Mouse (Mus musculus) gastrocnemius, postnatal 25 days (tissue): ENCODE results near the gene Zfp42. TPM values are rescaled to one million over a fixed set of nuclear protein-coding genes. Genes with fewer than 3 reads are reported as not detected.
"Not testable (repeated sequence)": the region's sequence is repeated elsewhere in the genome, so short reads cannot be mapped to it uniquely, and the experiment has no call there.

Experiments
- DNase-seq: peaks from one replicate; pipeline ENCODE4 v3.0.0; 2022
- long read RNA-seq, 2 experiments: library from polyadenylated mRNA; stranded (forward); transcript quantifications; one replicate each; pipeline ENCODE4 v2.0.0; 2021
- total RNA-seq, 2 experiments: library from RNA; stranded (reverse); gene quantifications; 1 replicate in 1 of 2; 2 replicates in 1 of 2; pipeline ENCODE4 v1.2.3; 2021

Gene Zfp42
- not detected for total RNA-seq
- long read RNA-seq, experiment 1: 0 reads
- long read RNA-seq, experiment 2: 0 reads

DNA sequence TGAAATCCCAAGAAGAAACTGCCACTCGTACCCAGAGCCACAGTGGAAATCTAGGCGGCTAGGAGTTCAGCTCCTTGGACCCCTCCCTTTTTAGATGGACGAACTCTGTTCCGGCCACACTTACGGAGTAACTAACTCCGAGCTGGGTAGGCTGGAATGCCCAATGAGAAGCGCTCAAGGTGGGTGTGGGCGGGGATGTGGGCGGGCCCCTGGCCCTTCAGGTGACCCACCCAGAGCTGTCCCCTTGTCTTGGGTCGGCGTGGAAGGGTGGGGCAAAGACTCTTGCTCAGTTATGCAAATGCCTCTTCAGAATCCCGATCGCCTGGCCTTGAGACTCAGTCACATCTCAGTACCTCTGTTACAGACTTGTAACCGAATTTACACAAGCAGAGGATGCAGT, at the start of gene Zfp42:
Gene Zfp42, minus strand, starts transcription at position 85 of the 400 bp plus-strand sequence.
- DNase-seq: no peak

DNA sequence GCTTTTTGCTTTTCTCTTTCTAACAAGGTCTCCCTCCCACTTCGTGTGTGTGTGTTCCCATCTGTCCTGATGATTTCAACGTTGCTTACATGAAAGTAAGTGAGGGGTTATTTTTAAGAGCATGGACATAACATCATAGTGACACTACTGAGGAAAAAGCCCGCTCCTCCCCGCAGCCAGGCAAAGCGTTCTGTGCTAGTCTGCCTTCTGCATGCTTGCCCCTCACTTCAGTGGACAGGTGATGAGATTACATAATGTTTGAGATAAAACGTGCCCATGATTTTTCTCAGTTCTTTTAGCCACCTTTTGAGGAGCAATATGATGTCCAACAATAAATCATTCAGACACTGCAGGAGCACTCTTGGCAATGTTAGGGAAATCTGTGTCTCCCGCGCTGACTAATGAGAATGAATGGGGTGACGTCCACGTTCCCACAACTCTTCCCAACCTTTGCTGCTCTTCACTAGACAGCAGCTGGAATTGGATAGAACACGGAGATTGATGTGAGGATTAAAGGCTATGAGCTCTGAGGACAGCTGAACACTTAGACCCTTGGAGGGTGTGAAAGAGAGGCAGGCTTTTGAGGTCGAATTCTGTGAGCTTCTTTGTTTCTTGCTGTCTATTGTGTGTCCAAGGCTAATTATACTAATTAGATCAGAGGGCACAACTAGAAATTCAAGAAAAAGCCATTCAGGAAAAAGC, 49.4 kb upstream of the Zfp42 start:
- no peak for DNase-seq

GRCm38 (mm10) chr8:43352241-43352640, 45.5 kb upstream of the Zfp42 start:
- not testable (repeated sequence) for DNase-seq

DNA sequence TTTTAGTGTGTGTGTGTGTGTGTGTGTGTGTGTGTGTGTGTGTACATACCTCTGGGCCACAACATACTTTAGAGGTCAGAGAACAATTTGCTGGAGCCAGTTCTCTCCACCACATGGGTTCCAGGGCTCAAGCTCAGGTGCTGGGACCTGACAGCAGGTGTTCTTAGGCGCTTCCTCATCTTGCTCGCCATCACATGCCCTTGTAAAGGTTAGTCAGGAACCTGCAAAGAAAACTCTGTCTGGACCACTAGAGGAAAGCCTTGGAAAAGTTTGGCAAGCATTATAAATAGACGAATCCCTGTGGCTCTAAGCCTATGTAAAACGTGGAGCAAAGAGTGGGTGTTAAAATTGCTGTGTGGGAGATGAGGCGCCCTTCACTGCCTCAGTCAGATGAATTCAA, 31.8 kb upstream of the Zfp42 start:
- no peak for DNase-seq

- DNase-seq: no peak
These were observed 26.7 kb upstream of the Zfp42 start for GRCm38 (mm10) chr8:43333465-43333864.

DNA sequence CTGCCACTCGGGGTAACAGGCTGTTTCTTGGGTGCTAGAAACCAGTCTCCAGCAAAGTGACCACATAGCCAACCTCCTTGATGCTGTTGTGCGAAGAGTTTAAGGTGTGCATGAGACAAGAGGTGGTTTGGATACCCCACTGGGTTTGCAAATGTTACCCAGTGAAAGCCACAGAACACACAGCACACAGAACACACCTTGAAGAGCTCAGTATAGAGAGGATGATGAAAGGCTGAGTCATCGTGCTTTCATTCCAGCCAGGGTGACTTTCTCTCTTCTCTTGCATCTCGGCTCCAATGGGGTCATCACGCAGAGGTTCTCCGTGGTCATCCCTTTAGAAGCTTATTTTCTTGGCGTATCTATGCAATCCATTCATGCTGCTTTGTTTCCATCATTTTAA, 24.9 kb upstream of the Zfp42 start:
- DNase-seq: no peak

DNA sequence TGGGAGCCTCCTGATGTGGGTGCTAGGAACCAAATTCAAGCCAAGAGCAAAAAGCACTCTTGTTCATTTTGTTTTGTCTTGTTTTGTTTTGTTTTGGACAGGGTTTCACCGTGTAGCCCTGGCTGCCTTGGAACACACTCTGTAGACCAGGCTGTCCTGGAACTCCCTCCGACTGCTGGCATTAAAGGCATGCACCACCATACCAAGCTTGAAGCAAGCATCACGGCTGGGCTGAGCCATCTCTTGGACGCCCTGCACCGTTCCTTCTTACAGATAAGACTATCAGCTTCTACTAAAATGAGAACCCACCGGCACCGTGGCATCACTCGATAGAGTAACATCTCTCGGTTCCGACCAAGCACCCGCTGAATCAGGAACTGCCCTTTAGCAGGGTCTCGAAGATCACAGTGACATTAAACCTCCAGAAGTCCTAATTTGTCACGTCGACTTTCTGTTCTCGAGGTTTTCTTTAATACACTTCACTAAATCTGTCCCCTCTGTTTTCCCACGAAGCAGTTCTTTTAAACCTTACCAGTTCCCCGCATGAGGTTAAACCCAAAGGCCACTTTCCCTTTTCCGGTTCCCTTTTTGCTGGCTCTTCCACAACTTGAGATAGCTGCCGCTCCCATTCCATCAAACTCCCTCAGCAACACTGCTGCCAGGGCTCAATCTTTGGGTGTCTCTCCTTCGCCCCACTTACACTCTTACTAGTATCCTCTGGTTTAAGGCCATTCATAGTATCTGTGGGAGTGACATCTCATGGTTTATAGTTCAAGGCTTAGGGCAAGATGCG, 23.3 kb upstream of the Zfp42 start:
- DNase-seq: no peak

DNA sequence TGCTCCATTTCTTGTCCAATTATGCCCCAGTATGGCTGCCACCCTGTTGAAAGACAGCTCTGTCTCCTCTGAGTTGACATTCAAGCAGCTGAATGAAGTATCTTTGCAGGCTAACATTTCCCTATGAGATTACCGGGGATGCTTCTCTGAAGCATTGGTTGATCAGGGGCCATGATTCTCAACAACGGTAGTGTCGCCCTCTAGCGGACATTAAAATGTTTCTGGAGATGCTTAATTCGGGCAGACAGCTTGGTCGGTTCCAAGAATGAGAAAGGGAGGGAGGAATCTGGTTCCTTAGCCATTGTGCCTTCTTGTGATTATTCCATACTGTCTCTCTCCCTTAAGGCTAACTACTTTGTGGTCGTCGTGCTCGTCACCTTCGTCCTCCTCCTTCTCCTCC, 21.9 kb upstream of the Zfp42 start:
- DNase-seq: no peak

DNA sequence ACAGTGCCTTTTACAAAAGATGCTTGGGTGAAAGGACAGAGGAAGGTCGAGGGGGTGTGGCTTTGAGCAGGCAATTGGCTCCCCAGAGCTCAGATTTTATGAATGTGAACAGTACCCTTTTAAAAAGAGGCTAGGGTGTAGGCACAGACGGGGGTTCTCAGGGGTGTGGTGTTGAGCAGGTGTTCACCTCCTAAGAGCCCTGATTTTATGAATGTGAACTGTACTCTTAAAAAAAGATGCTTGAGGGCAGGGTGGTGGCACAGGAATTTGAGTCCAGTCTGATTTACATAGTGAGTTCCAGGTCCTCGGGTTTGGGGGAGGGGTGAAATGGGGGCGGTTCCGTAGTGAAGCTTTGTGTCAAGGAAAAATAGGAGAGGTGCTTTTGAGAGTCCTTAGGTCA, 14.0 kb upstream of the Zfp42 start:
- no peak for DNase-seq

- no peak for DNase-seq
These were observed 1.4 kb upstream of the Zfp42 start for GRCm38 (mm10) chr8:43308213-43308612.

GRCm38 (mm10) chr8:43305676-43306075, 1.1 kb downstream of the Zfp42 start:
- DNase-seq: no peak

- DNase-seq: no peak
These were observed 7.0 kb downstream of the Zfp42 start for GRCm38 (mm10) chr8:43299796-43300195.

DNA sequence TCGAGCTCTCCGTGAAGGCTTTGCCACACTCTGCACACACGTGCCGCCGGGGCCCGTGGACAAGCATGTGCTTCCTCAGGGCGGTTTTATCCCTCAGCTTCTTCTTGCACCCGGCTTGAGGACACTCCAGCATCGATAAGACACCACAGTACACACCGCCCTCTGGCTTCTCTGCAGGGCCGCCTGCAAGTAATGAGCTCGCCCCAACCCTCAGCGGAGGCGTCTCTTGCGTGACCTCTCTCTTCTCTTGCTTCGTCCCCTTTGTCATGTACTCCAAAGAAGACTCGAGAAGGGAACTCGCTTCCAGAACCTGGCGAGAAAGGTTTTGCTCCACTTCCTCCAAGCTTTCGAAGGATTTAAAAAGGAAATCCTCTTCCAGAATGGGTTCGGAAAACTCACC, 11.0 kb downstream of the Zfp42 start:
- no peak for DNase-seq

GRCm38 (mm10) chr8:43294191-43294590, 12.6 kb downstream of the Zfp42 start:
- no peak for DNase-seq

GRCm38 (mm10) chr8:43290424-43291111, 16.2 kb downstream of the Zfp42 start:
- DNase-seq: no peak

- no peak for DNase-seq
These were observed 17.0 kb downstream of the Zfp42 start for GRCm38 (mm10) chr8:43289781-43290180.

DNA sequence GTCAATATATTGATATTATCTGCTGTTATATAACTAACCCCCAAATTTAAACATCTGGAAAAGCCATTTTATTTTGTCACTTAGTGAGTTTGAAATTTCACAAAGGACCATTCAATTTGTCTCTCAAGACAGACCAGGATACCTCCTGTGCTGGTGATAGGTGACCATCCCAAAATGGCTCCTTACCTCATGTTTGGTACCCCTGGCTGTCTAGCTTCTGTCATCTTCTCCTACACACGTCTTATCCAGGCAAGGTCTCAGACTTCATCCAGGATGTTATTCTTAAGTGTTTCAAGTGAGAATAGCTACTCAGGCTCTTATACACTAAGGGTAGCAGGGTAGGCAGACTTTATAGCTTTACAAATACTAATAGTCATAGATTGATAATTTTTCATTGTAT, 17.9 kb downstream of the Zfp42 start:
- no peak for DNase-seq

GRCm38 (mm10) chr8:43287456-43287855, 19.3 kb downstream of the Zfp42 start:
- DNase-seq: no peak

- DNase-seq: no peak
These were observed 23.5 kb downstream of the Zfp42 start for GRCm38 (mm10) chr8:43283231-43283630.

DNA sequence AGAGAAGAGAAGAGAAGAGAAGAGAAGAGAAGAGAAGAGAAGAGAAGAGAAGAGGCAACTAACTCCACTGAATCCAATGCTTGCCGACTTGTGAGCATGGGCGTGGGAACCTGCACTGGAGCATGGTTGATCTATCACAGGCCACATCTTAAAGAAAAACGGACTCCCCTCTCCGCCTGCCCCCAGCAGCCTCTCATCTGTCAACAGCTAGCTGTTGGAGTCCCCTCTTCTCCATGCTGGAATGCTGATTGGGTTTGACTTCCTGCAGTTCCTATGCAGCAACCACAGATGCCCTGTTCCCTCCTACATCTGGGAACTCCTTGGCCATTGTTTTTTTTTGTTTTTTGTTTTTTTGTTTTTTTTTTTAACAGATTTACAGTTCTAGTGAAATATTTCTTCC, 28.4 kb downstream of the Zfp42 start:
- DNase-seq: no peak

GRCm38 (mm10) chr8:43260961-43261360, 45.8 kb downstream of the Zfp42 start:
- no peak for DNase-seq

DNA sequence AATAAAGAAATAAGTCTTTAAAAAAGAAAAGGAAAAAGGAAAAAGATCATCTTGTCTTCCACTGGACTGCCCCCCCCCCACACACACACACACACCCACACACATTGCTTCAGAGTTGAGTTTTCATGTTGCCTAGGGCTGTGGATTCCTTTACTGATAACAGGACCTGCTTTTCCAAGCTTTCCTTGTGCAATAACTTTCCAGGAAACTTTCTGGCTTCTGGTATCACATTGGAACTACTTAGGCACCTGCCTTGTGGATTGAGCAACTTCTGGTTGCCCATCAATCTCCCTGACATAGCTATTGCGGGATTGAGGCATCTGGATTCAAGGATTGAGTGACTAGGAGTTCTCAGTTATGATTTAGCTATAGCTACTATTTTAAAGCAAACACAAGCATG, 48.9 kb downstream of the Zfp42 start:
- no peak for DNase-seq

- DNase-seq: no peak
These were observed 51.1 kb downstream of the Zfp42 start for GRCm38 (mm10) chr8:43255695-43256094.
